Mouse (Mus musculus) ovary, postnatal 14 days (tissue): ENCODE measurements at regions not wholly inside any gene's neighbourhood (a gene's known extent, or its start where the extent isn't known, plus 50 kb on each side); places are given as distances from the start of the nearest gene placed in this dataset.

Source experiments
- DNase-seq: peaks from one replicate; pipeline ENCODE4 v3.0.0; 2022; ENCODE audit warnings: low spot score

GRCm38 (mm10) chr11:20462076-20462475, 81.0 kb upstream of the Sertad2 start:
- no peak for DNase-seq

- DNase-seq, result no peak
Measured at GRCm38 (mm10) chr11:20463173-20463681, 79.8 kb upstream of the Sertad2 start.

- no peak for DNase-seq
Measured at GRCm38 (mm10) chr11:20464564-20464963, 78.5 kb upstream of the Sertad2 start.

GRCm38 (mm10) chr11:20466591-20466990, 76.5 kb upstream of the Sertad2 start:
- no peak for DNase-seq

GRCm38 (mm10) chr11:20468319-20469018, 74.6 kb upstream of the Sertad2 start:
- no peak for DNase-seq

GRCm38 (mm10) chr11:20469368-20469767, 73.7 kb upstream of the Sertad2 start:
- no peak for DNase-seq

GRCm38 (mm10) chr11:20470396-20470795, 72.7 kb upstream of the Sertad2 start:
- no peak for DNase-seq

GRCm38 (mm10) chr11:20472336-20472735, 70.7 kb upstream of the Sertad2 start:
- DNase-seq, result no peak

- DNase-seq, result no peak
Measured at GRCm38 (mm10) chr11:20475629-20476028, 67.4 kb upstream of the Sertad2 start.

- DNase-seq, result no peak
Measured at GRCm38 (mm10) chr11:20476494-20476893, 66.6 kb upstream of the Sertad2 start.

- peak; percentile 39 for DNase-seq
Measured at GRCm38 (mm10) chr11:20477183-20478037, 65.6 kb upstream of the Sertad2 start.

- DNase-seq, result no peak
Measured at GRCm38 (mm10) chr11:20480632-20481031, 62.4 kb upstream of the Sertad2 start.

GRCm38 (mm10) chr11:20485371-20485770, 57.7 kb upstream of the Sertad2 start:
- no peak for DNase-seq
